Mouse (Mus musculus): ENCODE results near the gene Efnb3.

Efnb3 gene

DNA sequence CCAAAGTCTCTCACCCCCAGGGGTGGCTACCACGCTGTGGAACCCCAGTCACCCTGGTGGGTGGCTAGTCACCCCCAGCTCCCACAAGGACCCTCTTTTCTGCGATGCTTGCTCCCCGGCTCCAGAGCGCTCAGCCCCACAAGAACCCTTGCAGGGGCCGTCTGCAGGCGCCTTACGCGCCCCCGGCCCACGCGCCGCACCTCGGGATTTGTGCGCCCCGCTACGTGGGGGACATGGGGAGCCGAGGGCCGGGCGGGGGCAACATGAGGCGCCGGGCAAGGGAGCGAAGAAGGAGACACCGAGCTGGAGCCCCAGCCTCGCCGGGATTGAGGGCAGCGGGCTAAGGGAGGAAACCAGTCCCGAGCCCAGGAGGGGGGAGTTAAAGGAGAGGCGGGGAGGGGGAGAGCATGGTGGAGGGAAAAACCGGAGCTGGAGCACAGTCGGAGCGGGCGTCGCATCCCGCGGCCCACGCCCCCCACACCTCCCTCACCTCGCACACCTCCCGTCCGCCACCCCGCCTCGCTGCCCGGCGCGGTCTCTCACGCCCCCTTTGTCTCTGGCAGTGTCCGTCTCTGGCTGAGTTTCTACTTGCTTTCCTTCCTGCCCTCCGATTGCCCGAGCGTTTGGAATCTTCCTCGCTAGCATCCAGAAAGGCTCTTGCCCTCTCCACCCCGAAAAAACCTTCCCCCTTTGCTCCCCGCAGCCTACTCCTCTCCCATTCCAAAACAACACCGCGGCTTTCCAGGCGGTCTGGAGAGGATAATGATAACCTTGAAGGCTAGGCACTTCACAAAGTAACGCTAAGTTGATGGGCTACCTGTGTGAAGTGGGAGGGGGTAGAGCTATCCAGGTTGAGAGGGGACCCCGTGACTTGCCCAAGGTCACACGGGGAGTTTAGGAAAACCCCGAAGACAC lies at the start of gene Efnb3:
Gene Efnb3 (minus strand): TSS at position 355 of the 915 bp plus-strand sequence.
- DNase-seq (ENCODE audit: low spot score), result no peak

DNA sequence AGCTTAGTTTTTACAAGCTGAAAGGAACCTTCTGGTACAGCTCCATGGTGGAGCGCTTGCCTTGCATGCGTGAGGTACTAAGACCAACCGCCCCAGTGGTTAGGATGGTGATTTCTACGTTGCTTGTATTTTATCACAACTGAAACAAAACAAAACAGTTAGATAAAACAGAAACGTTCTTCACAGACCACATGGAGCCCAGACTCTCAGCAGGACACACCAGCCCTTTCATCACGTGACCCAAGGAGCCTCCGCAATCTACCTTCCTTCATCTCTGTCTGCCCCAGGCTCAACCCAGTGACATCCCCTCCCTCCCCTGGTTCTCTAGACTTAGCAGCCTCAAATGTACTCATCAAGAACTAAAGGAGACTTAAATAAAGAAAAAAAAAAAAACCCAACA lies 49.4 kb upstream of the Efnb3 start:
- no peak for DNase-seq (ENCODE audit: low spot score)

DNA sequence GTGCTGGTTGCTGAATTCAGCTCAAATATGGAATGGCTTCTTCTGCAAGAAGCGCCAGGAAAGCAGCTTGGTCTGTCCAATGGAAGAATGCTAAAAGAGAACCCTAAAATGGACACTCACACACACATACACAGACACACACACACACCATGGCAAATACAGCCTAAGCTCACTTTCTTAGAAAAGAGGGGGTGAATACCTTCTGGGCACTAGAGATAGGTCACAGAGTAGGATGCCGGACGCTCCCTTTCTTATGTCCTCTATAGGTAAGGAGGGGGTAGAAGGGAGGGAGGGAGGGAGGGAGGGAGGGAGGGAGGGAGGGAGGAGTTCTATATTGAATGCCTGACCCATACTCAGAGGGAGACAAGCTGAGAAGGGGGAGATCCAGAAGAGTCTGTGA lies 48.5 kb upstream of the Efnb3 start:
- DNase-seq (ENCODE audit: low spot score), result no peak

DNA sequence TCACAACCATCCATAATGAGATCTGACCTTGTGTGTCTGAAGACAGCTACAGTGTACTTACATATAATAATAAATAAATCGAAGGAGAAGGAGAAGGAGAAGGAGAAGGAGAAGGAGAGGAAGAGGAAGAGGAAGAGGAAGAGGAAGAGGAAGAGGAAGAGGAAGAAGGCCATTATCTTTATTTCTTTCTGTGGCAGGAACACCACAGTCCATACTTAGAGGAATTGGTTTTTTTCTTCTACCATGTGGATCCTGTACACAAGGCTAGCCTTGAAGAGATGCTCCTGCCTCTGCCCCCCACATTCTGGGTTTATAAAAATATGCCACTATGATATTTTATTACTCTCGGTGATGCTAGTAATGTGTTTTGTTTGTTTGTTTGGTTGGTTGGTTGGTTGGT lies 46.8 kb upstream of the Efnb3 start:
- DNase-seq (ENCODE audit: low spot score), result no peak

DNA sequence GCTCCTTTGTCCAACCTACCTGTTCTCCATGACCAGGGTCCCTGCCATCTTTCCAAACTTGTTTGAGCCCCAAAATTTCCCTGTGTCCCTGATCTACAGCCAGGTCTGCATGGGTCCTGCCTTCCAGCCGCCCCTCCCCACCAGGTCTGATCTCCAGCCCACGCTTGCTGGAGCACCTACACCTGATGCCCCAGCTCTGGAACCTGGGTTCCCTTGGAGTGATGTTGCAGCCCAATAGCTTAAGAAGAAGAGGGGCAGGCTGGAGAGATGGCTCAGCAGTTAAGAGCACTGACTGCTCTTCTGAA lies 46.4 kb upstream of the Efnb3 start:
- DNase-seq (ENCODE audit: low spot score), result no peak

DNA sequence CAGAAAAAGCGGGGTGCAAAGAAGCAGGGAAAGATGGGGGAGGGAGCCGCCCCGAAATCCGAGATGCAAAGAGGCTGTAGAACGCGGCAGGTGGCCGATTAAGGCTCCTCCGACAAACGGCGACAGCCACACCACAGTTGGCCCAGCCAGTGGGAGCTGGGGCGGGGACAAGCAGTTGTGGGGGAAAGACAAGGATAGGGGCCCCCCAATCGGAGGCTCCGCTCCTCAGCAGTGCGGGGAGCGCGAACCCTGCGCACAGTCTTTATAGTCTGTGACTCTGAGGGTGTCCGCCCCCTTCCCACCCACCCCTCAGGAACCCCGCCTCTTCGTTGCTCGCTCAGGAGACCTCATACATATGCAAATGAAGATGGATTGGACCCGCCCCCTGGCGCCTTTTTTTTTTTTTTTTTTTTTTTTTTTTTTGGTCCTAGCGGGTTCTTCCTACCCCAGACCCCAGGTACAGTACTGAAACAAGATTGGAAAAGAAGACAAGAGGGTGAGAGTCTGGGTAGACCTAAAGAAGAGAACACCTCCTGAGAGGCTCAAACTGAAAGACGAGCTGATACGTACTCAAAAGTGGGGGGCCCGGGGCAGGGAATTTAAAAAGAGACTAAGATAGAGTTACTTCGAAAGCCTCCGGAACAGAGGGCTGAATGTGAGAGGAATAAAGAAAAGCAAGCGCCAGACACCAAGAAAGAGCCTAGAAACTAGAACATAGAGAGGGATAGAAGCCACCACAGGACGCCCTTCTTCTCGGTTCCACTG lies 45.9 kb upstream of the Efnb3 start, which contains the start of gene Atp1b2:
Gene Atp1b2 (minus strand): TSS at position 217 of the 765 bp plus-strand sequence.
- no peak for DNase-seq (ENCODE audit: low spot score)

DNA sequence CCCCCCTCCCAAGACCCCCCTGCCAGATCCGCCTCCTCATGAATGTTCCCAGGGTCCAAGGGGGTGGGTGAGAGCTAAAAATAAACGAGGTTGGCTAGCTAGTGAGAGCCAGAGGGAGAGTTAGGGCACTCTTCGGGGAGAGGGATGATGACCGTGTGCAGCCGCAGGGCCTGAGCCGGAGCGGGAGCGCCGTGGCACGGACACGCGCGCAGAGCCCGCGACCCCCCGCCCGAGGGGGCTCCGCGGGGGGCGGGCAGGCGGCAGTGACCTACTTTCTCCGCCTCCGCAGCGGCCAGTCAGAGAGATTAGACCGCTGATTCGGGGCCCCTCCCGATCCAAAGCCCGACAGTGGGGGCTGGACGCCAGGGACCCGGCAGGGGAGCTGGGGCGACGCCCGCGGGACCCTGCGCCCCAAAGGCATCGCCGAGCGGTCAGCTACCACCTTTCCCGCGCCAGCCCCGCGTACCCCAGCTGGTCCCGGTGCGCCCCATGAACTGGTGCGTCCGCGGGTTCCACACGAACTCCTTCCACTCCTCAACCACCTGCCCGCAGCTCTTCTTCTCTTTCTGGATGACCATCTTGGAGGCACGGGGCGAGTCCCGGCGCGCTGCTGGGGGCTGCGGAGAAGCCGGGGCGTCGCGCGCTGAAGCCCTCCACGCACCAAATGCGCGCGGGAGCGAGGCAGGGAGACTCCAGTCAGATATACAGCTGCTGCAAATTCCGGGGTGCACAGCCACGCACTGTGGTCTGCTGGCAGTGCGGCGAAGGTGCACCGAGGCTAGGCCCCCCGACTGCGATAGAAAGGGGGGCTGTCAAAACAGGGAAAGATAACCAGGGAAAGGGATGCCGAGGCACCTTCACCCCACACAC lies 45.0 kb upstream of the Efnb3 start:
- DNase-seq (ENCODE audit: low spot score), result no peak

DNA sequence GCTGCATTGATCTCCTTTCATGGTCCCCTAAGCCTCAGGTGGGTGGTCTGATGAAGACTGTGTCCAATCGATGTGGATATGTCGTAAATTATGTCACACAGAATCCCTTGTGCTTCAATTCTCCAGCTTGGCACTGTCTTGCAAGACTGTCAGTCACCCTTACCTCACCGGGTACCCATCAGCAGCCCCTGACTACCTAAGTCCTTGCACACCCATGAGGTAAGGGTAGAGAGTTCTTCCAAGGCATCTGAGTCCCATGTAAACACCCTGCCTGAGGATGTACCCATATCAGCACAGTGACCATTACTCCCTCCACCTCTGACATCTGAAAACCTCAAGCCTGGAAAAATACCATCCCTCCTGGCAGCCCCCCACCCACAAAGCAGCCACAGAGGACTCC lies 44.3 kb upstream of the Efnb3 start:
- DNase-seq (ENCODE audit: low spot score), result no peak

DNA sequence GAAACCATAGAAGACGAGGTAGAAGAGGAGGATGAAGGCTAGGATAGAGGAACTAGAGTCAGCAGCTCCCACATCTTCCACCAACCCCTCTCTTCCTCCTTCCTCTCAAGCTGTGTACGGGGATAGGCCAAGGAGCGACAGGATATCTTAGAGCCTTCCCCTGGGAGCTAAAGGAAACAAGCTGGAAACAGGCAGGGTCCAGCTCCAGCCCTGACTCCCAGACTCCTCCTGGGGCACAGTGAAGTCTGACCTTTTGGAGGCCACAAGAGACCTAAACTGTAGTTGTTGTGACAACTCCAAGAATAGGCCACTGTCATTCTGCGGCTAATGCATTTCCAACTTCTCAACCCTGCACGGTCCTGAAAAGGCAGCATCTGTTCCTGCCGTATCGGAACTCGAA lies 43.5 kb upstream of the Efnb3 start:
- DNase-seq (ENCODE audit: low spot score), result no peak

DNA sequence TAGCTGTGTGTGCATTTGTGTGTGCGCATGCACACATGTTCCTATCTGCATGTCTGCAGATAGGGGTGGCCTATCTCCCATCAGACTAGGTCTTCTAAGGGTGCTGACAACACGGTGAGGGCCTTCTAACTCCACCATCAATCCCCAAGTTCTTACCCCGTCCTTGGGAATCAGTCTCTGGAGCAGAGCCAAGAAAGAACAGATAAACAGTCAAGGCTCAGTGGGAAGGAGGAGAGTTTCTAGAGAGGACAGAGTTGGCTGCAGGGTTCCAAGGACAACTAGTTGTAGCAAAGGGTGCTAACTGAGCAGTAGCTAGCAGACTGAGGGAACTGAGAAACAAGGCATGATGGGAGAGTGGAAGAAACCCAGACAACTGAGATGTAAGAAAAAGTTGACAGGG lies 41.8 kb upstream of the Efnb3 start:
- DNase-seq (ENCODE audit: low spot score), result no peak

DNA sequence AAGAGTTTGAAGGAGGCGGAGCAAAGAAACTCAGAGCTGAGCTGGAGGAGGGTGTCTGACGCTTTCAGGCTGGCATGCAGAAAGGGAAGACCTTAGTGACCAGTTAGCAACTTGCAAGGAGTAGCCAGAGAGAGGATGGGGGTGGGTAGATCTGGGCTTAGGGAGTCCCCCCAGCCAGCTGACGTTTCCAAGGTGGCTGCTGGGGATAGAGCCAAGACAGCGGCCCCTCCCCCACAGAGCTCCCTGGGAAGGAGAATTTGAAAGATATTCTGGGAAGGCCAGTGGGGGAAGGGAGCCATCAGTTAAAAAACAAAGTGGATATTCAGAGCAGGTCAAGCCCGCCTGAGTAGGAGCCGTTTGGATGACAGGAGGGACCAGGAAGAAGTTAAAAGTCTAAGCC lies 40.1 kb upstream of the Efnb3 start:
- DNase-seq (ENCODE audit: low spot score), result no peak

DNA sequence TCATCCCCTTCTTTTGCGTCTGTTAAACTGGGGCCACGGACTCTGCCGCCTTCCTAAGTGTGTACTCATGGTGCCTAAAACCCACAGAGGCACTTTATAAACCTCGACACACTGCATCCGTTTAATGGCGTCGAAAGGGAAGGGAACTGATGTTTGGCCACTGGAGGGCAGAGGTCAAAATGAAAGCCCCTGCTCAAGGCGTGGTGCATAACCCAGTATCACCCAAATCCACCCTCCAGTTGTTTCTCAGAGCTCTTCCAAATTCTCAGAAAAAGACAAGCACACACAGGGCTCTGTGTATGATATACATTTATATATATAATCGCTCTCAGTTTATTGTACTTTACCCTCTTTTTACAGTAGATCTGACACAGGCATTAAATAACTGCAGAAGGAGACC lies 39.4 kb upstream of the Efnb3 start:
- DNase-seq (ENCODE audit: low spot score), result no peak

DNA sequence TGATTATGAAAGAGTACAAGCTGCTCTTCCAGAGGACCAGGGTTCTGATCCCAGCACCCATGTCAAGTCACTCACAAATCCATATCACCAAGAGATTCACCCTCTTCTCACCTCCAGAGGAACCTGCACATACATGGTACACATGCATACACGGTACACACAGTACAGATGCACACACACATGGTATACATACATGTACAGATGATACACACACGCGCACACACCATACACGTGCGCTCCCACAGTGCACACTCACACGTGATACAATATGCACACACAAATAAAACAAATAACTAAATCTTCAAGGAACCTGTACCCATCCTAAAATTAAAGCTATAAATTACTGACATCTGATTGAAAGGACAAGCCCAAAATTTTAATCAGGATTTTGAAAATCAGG lies 34.8 kb upstream of the Efnb3 start:
- no peak for DNase-seq (ENCODE audit: low spot score)

DNA sequence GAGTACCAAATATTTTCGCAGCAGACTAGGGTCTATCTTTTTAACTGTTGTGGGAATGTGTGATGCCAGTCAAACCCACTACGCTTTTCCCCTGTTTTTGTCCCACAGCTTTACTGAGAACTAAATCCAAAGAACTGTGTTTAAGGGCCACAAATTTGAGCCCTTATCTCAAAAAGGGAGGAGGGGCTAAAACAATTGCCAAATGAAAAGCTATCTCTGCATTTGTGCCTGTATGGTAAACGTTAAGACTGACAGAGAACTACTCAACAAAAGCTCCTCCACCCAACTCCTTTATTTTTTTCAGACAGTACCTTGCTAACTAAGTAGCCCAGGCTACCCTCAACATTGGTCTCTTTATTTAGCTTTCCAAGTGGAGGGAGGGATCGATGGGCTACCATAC lies 32.8 kb upstream of the Efnb3 start:
- no peak for DNase-seq (ENCODE audit: low spot score)

DNA sequence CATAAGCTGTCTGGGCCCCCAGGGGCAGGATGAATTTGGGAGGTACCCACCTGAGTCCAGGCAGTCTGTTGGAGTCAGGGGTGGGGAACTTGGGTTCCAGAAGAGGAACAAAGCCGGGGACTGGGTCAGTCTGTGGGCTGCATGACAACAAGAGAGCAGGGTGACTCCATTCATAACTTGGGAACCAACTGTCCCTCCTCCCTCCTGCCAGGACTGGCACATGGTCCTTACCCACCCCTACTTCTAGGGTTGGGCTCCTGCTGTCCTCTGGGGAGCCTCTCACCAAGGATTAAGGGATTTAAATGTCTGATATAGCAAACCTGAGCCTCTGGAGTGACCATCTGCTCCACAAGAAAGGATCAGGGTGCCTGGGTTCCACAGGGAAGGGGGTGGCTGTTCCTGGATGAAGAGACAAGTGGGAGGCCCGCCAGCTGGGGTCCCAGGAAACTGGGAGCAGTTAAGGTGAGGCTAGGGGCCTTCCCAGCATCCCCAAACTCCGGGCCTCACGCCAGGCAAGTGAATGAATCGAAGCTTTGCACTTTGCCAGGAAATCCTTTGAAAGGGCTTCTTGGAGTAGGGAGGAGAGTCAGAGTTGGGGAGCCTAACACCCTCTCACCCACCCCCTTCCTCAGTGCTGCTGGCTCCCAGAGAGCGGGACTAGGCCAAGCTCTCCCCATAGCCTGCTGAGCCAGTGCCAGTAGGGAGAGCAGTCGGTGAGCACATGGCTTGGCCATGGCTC lies 32.1 kb upstream of the Efnb3 start:
- peak; percentile 39 for DNase-seq (ENCODE audit: low spot score)

DNA sequence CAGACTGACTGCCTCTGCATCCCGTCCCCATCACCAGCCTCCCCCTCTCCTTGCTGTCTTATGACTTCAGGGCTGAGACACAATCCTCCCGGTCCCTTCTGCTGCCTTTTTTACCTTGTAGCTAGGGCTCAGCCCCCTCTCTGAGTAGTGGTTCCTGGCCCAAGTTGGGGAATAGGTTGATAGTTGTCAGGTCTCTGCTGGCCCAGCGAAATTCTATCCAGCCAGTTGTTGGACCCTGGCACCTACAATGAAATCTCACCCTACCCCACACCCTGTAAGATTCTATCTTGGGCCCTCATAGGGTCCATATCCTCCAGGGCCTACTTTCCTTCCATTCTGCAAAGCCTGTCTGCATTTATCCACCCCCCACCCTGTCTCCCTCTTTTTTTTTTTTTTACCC lies 31.4 kb upstream of the Efnb3 start:
- DNase-seq (ENCODE audit: low spot score), result no peak

DNA sequence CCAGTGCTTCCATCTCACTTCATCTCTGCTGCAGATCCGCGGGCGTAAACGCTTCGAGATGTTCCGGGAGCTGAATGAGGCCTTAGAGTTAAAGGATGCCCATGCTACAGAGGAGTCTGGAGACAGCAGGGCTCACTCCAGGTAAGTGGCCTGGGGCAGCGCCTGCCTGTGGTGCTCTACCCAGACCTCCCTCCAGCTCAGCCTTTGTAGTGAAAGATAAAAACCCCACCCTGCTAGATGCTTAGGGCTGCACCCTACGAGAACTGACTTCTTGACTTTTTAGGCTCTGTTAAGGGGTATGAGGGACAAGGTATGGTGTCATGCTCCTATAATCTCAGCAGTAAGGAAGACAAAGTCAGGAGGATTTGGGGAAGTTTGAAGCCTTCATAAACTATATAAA lies 30.6 kb upstream of the Efnb3 start:
- DNase-seq (ENCODE audit: low spot score), result no peak

DNA sequence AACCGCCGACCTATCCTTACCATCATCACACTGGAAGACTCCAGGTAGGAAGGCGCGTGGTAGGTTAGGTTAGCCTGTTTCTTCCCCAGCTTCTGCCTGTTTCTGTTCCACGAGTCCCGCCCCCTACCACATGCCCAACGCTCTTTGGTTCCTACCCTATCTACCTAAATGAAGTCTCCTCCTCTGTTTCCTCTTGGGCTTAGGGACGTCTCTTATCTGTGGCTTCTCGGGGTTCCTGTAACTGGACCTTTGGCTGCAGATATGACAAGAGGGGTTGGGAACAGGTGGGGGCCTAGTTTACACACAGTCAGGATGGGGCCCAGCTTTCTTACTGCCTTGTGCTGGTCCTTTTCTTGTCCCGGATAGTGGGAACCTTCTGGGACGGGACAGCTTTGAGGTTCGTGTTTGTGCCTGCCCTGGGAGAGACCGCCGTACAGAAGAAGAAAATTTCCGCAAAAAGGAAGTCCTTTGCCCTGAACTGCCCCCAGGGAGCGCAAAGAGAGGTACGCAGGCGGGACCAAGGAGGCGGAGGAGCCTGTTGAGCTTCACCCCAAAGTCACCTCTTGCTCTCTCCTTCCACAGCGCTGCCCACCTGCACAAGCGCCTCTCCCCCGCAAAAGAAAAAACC lies 29.3 kb upstream of the Efnb3 start:
- no peak for DNase-seq (ENCODE audit: low spot score)

DNA sequence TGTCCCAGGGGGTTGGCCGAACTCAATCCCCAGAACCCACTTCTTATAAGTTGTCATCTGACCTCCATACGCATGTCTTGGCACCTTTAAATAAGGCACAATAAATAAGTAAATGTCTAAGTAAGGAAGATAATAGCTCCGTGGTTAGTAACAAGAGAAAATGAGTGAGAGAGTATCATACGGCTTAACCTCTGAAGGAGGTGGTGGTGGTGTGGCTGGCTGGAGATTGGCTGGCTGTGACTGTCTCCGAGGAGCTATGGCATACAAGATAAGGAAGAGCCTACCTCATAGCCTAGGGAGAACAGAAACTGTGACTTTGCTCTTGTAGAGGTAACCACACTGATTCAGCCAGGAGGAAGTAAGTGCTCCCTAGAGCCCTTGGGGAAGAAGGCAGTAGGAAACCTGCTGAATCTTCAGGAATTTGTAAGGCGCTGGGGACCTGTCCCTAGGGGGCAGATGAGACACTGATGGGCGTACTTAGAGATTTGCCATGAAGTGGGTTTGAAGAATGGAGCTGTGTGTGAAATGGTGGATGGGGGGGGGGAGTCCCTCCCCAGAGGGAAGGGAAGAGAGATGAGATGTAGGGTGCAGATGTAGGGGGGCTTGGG lies 25.8 kb upstream of the Efnb3 start:
- no peak for DNase-seq (ENCODE audit: low spot score)

DNA sequence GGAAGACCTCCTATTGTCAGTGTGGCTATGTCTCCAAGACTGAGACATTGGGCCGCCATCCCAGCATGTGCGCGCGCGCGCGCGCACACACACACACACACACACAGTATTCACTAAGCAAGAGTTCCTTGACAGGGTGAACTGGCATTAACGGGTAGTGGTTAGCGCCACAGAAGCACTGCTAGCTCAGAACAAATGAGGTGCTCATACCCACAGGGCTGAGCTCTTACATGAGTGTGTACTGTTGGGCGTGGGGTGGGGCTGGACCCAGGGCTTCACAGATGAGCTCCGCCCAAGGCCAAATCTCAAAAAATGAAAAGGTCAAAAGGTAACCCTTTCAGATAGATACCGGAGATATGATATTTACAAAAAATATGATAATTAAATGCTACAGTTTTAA lies 24.9 kb upstream of the Efnb3 start:
- DNase-seq (ENCODE audit: low spot score), result no peak

DNA sequence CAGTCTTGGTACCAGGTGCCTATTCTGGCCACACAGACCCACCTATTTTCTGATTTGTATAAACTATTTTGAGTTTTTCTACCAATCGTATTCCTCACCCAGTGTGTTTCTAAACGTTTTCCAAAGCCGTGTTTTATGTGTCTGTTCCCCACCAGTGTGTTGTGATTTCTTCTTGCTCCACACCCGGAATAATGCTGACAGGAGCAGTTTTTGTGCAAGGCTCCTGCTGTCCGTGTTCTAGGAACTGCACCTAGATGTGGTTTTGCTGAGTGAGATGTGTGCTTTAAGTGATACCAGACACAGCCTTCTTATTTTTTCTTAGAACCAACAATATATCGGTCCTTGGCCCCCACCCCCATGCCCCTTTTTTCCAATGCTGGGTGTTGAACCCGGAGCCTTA lies 24.0 kb upstream of the Efnb3 start:
- DNase-seq (ENCODE audit: low spot score), result no peak
